Mouse (Mus musculus) kidney, postnatal 25 days (tissue): Measurements from ENCODE around the gene Sucla2.
"Not testable (repeated sequence)": the region's sequence is repeated elsewhere in the genome, so short reads cannot be mapped to it uniquely, and the experiment has no call there.

Source experiments
- DNase-seq, 2 experiments: peaks; one replicate each; pipeline ENCODE4 v3.0.0; 2021; ENCODE audit warnings: mixed read lengths in 2 of 2

The Sucla2 gene

DNA sequence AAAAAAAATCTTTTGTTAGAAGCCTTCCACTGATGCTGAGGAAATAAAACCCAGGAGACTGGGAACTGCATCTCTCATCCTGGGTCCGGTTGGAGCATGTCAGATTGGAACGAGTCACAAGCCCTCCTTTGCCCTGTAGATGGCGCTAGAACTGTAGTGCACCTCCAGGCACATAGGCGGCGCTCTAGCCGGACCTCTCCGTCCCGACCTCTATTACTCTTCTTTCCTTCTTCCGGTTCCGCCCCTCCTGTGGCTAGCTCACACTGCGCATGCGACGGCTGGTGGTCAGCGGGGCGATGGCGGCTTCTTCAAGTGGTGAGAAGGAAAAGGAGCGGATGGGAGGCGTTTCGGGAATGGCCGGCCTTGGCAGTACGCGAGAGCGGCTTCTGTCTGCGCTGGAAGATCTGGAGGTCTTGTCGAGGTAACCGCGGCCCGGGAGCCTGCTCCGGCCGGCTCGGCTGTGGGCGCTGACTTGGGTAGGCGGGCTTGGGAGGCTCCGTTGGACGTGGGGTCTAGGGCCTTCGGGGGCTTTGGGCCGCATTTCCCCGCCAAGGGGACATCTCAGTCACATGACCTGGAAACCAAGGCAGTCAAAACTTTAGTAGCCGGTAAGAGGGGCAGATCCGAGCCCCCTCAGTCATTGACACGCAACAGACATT is 15.2 kb upstream of the Sucla2 start, which contains the start of gene Med4:
TSS of gene Med4 (plus strand) at position 261 of the 659 bp plus-strand sequence.
- peak; percentile 96 for DNase-seq

GRCm38 (mm10) chr14:73524136-73524535 is 983 bp upstream of the Sucla2 start:
- DNase-seq = no peak

GRCm38 (mm10) chr14:73528661-73529060 is 3.5 kb downstream of the Sucla2 start:
- DNase-seq = not testable (repeated sequence)

DNA sequence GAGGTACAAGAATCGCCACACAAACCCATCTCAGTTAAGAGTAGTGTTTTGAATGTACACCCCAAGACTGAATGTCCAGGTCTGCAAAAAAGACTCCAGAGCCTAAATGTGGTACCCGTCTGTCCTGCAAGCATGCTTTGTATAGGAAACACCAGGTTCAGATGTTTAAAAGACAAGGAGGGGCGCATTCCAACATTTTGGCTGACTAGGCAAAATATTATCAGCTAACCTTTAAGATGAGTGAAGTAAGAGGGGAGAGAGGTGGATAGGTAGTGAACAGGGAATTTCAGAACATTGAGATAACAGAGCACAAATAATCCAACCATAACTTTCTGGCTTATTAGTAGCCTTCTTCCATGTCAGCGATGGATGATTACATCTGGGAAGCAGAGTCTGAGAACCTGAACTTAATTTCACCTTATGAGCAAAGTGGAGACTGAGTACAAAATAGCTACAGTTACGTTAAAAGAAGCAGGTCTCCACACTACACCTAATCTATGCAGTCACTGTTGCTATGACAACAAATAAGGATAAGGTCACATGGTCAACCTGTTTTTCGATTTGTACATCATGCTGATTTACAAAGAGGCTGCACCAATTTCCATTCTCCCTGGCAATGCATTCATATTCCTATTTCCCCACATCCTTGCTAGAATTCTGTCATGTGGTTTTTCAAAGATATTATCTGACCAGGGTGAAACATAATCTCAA is 8.8 kb downstream of the Sucla2 start:
- no peak for DNase-seq

DNA sequence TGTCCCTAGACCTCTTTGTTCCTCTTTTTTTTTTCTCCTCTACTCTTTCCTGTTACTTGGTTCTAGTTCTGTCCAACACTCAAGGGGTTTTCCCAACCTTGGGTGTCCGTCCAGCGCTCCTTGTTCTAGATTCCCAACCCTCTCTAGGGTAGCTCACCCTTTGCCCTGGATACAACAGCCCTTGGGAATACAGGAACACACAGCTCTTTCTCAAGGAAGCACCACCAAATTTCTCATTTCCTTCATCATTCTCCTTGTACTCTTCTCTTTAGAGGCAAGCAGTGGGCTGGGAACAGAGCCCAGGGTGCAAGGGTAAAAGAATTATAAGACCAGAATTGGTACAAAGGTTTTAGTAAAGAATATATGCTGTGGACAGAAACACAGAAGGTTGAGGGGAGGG is 10.5 kb downstream of the Sucla2 start:
- DNase-seq = no peak

DNA sequence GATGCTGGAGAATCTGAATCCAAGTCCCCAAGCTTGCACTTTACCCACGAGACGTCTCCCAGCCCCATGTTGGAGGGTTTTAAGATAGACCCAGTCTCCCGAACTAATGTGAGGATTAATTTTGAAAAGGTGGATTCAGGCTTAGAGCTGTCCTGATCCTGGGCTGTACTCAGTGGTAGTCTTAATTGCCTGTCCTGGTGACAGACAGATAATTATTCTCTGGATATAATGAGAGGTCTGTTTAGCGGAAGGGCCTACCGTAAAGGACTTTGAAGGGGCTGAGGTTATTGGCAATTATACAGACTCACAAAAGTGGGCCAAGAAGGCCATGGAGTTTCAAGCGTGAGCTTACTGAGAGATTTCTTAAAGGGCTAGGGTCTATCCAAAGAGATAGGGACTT is 18.7 kb downstream of the Sucla2 start:
- DNase-seq = no peak

- DNase-seq = no peak
Observed at GRCm38 (mm10) chr14:73547034-73547433, 21.9 kb downstream of the Sucla2 start.

DNA sequence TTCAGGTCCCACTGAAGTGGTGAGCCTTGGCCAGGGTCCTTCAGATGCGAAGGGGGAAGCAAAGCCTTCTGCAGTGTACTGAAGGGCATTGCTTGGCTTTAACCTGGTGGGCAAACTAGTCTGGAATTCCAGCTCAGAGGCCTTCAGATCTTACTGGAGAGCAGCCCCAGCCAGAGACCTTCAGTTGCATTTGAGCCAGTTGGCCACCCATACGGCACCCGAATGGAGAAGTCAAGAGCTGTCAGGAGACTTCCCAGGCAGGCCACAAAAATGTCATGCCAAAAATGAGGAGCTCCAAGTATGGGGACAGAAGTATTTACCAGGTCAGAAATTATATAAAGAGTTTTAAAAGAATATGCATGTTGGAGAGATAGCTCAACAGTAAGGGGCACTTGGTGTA is 22.9 kb downstream of the Sucla2 start, which contains the start of gene Nudt15:
TSS of gene Nudt15 (minus strand) at position 192 of the 400 bp plus-strand sequence.
- peak in 1 of 2 experiments; percentile 35 for DNase-seq

GRCm38 (mm10) chr14:73550291-73550690 is 25.2 kb downstream of the Sucla2 start:
- DNase-seq = peak; percentile 20 to 46

DNA sequence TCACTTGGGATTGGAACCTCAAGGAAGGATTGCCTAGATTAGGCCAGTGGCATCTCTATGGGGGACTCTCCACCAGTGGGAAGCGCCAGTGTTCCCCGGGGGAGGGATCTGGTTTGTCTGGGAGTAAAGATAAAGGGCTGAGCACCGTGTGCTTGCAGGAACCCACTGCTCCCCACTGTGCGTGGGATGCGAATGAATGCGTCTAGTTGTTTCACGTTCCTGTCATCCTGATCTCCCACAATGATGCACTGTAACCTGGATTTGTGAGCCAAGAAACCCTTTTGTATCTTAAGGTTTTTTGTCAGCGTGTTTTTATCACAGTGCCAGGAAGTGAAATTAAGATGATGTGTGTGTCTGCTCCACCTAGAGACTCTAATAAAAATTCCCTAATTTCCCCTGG is 25.6 kb downstream of the Sucla2 start:
- peak in 1 of 2 experiments; percentile 15 for DNase-seq

DNA sequence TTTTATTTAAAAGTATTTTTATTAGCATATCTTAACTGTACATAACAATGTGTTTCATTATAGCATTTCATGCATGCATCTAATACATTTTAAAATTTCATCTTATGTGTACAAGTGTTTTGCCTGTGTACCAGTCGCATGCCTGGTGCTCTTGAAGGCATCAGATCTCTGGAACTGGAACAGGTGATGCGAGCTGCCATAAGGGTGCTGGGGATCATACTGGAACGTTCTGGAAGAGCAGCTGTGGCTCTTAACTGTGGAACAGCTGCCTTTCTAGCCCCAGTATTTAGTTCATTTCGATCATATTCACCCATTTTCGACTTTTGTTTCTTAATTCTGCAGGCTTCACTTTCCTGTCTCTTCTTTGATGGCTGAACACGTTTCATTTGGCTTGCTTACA is 26.0 kb downstream of the Sucla2 start:
- DNase-seq = no peak

GRCm38 (mm10) chr14:73552341-73553121 is 27.4 kb downstream of the Sucla2 start:
- DNase-seq = peak; percentile 98 to 99

DNA sequence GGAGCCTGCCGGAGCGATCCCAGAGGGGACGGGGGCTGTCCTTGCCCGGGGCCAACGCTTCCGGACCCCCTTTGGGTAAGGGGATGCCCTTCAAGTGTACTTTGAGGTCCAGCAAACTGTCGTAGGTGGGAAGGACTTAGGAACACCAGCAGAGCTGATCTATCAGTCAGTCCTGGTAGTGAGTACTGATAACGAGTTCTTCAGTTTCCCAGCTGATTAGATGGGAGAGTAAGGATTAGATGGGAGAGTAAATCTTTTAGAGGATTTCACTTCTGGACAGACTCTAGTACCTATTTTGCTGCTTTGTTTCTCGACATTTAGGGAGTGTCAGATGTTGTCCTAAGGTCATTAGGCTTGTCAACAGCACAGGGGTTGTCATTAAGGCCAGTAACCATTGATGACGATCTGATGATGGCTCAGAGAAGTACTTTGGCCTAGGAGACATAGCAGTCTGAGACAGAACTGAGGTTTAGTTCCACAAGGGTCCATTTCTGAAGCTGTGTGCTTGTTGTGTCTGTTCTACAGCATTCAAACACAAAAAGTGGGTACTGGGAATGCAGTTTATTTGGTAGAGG is 28.1 kb downstream of the Sucla2 start:
- DNase-seq = no peak

GRCm38 (mm10) chr14:73569831-73570230 is 44.7 kb downstream of the Sucla2 start:
- not testable (repeated sequence) for DNase-seq

DNA sequence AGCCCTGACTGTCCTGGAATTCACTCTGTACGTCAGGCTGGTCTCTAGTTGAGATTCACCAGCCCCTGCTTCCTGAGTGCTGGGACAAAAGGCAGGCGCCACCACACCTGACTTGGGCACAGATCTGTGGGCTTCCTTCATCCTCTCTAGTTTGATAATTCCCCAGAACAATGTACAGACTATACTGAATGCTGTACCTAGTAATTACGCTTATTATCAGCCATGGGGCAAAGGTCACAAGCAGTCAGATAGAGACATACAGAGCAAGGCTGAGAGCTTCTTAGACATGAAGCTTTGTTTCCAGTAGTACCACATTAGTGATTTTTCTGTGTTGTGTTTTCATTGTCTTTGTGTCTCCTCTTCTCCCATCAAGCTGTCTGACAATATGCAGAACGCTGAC is 46.0 kb downstream of the Sucla2 start:
- no peak for DNase-seq

DNA sequence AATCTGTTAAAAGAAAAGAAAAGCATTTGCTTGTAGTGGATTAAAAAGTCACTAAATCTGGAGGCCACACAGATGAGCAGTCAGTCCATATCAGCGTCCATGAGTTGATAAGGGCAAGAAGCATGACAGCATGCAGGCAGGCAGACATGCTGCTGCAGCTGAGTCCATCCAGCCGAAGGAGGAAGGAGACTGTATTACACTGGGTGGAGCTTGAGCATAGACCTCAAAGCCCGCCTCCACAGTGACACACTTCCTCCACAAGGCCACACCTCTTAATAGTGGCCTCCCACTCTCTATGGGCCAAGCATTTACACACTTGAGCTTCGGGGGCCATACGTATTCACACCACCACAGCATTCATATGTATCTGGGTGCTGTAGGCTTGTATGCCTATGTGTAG is 48.9 kb downstream of the Sucla2 start:
- DNase-seq = no peak

- no peak for DNase-seq
Observed at GRCm38 (mm10) chr14:73576336-73576735, 51.2 kb downstream of the Sucla2 start.

GRCm38 (mm10) chr14:73588080-73588479 is 63.0 kb downstream of the Sucla2 start:
- peak; percentile 11 to 22 for DNase-seq

- DNase-seq = no peak
Observed at GRCm38 (mm10) chr14:73592166-73592565, 67.0 kb downstream of the Sucla2 start.

DNA sequence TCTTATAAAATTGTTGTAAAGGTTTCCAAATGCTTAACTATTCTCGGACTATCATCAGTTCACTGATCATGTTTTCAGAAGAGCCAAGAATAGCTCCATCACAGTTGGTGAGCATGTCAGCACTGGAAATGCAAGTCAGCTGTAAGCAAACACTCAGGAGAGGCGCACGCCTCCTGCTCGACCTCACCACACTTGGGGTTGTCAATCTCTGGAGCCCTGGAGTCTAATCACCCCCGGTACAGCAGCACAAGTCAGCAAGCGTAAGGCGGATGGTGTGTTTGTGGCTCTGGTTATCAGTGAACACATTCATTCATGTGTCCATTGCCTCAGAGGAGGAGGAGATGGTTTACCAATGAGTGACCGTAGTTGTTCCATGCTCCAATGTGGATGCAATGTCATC is 74.6 kb downstream of the Sucla2 start:
- no peak for DNase-seq

- DNase-seq = no peak
Observed at GRCm38 (mm10) chr14:73607732-73608131, 82.6 kb downstream of the Sucla2 start.

DNA sequence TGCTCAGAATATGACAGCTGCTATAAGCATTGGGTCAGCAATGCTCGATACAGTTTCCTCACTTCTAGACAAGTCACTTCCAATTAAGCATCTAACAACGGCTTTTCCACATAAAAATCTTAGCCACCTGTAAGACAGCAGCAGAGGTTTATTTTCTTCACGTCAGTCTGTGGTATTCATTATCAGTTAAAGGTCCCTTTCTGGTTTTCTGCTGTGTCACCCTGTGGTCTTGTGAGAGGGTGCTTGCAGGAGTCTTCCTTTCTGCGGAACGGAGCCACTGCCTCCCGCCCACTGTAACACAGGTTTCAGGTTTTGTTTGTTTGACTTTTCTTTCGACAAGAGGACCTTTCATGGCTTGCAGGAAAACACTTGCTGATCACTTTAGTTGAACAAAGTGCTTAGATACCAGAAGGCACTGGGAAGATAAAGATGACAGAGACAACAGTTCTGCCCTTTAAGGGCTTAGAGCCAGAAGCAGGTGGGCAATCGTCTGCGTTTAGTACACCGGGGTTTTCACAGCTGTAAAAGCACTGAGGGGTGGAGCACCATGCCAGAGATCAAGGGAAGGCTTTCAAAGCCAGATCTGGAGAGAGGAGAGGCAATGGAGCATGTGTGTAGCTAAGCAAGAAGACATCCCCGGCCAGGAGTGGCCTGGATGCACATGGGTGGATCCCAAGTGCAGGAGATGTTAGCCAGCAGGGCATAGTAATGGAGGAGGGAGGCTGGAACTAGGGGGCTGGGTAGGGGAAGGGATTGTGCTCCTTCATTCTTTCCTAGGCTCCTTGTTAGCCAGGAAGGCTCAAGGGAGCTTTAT is 83.8 kb downstream of the Sucla2 start:
- no peak for DNase-seq
